Mouse (Mus musculus) left cerebral cortex, adult 2 months (tissue): ENCODE measurements around the gene Dct. TPM values are rescaled to one million over a fixed set of nuclear protein-coding genes. Genes with fewer than 3 reads are reported as not detected.

Source experiments
- DNase-seq, 2 experiments: peaks; one replicate each; pipeline ENCODE4 v3.0.0; 2021 to 2022; ENCODE audit warnings: low spot score in 2 of 2, mixed read lengths in 1 of 2; ENCODE audit errors: extremely low spot score in 1 of 2
- H3K27ac ChIP-seq: fragments of 200-600 bp; 2 replicates; pipeline ENCODE4 v1.8.1; 2022
- H3K4me3 ChIP-seq: fragments of 200-600 bp; 2 replicates; pipeline ENCODE4 v1.8.1; 2022
- CTCF ChIP-seq: fragments of 200-600 bp; IDR thresholded peaks from 2 replicates; pipeline ENCODE4 v1.8.1; 2022; ENCODE audit warnings: antibody characterized with exemption, mild to moderate bottlenecking, moderate library complexity
- intact Hi-C: fragments of 180-260 bp; cut with DNase I; formaldehyde crosslinking; loops from one replicate; pipeline ENCODE4 v1.15.1; 2025
- long read RNA-seq, 2 experiments: library from polyadenylated mRNA; stranded (forward); transcript quantifications; one replicate each; pipeline ENCODE4 v2.0.0; 2021; ENCODE audit warnings: borderline mapping rate in 2 of 2
- total RNA-seq, 2 experiments: library from RNA; stranded (reverse); gene quantifications; 2 replicates each; pipeline ENCODE4 v1.2.3; 2021

The Dct gene
- 1 to 10 TPM in 1 of 2 experiments, under 1 TPM in 1; 0.59 to 1.8 TPM for total RNA-seq
- long read RNA-seq, experiment 1, partial matches to known transcripts, result 0 of 3 reads
- long read RNA-seq, experiment 1, other reads (novel, unspliced or antisense), result 1 of 3 reads
- long read RNA-seq, experiment 2, partial matches to known transcripts, result 0 of 1 reads
- long read RNA-seq, experiment 2, other reads (novel, unspliced or antisense), result 0 of 1 reads

DNA sequence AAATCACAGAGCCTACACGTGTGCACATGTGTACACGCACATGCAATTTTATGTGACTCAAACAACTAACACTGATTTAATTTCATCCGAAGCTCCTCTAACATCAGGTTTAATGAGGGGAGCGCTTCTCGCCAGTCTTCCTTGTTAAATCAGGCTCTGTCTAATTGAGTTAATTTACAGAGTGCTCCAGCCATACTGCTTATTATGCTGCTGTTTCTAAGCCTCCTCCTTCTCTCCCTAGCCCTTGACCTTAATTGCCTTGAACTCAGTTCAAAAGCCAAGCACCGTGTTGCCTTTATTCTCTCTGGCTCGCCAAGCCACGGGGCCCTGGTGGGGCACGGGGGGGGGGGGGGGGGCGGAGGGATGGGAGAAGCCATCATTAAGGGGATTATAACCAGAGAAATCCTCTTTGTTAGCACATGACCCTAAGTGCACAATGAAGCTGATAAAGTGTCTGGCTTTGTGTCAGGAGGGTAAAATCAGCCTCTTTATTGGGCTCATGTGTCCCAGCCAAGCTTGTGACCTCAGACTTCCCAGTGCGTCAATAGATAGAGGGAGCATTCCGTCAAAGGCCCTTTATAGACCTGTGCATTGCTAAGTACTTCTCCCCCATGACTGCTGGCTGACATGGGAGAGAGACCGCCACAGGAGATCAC, at the start of gene Dct:
TSS of gene Dct (minus strand) at position 270 of the 656 bp plus-strand sequence.
- intact Hi-C loops, result no loop called here
- Histone ChIP-seq H3K4me3 (no peak within 1 kb of the TSS), H3K27ac (no peak within 1 kb of the TSS)
- DNase-seq, result no peak
- no peak for TF ChIP-seq CTCF

DNA sequence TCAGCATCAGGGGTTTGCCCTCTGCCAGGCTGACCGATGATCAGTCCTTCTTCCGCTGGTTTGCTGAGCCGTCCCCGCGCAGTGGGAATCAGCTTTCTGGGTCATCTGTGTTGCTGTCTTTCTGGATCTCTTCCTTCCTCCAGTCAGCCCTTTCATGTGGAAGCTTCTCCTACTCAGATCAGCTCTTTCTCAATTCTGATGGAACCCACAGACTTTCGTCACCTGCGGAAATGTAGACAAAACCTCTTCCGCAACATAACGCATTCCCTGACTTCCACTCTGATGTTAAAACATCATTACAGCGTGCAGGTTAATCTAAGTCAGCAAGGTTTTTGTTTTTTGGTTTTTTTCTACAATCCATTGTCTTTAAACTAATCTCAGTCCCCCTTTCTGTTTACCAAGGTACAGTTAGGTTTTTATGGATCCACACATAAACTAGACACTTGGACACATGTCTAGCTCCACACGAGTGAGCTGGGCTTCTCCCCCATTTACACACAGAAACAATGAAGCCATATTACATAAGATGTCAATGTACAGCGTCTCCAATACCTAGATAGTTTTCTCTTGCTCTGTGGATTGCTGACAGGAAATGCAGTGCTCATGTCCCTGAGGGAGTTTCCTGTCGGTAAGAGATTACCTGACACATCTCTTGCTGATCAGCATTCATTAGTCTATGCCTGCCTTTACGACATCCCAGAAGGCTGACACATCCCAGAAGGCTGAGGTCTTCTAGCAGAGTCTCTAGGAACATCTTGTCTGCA, 49.4 kb upstream of the Dct start:
- no peak for TF ChIP-seq CTCF
- H3K27ac ChIP-seq, result no peak overlapping the region
- no peak overlapping the region for H3K4me3 ChIP-seq
- DNase-seq, result no peak
- intact Hi-C loops, result no loop called here

DNA sequence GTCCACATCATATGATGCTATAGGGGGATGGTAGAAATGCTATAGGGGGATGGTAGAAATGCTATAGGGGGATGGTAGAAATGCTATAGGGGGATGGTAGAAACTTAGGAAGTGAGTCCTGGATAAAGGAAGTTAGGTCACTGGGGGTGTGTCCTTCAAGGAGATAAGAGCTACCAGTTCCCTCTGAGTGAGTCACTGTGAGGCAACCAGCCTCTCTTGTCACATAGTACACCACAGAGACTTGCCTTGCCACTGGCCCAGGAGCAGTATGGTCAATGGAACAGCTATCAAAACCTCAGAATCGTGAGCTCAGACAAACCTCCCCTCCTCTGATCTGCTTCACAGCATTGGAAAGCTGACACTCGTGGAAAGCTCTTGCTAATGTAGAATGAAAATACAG, 46.2 kb upstream of the Dct start:
- TF ChIP-seq CTCF, result no peak
- Histone ChIP-seq H3K27ac (no peak overlapping the region), H3K4me3 (no peak overlapping the region)
- intact Hi-C loops, result no loop called here
- no peak for DNase-seq

DNA sequence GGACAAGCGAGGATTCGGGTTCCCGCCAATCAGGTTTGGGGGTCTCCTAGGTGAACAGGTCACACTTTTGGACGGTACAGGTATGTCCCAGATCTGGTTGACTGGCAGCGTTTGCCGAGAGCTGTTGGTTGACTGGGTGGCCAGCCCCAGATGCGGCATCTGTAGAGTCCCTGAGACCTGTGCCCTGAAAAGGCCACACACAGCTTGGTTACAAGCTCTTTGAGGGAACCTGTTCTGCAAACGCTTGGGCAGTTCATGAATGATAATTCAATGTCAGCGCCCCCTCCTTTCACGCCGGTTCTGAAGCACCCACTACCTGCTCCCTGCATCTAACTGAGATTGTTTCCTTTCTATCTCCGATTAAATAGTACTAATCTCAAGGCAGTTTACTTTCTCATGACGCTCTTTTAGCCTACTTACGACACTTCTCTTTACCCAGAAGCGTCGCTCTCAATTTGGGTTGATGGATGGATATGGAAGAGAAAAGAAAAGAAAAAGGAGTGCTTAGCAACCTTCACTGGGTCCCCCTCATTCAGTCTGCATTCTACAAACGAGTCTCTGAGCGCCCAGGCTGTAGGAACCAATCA, 37.9 kb upstream of the Dct start:
- TF ChIP-seq CTCF, result no peak
- Histone ChIP-seq H3K27ac (peak overlapping the region; percentile 42; the same call in 1 of the 2 replicates), H3K4me3 (peak overlapping the region; percentile 78)
- DNase-seq, result no peak
- intact Hi-C loops, result loop anchor here (1.0 kb wide), 1 partner anchor 42 kb away; the partner anchor contains the start of gene Tgds

DNA sequence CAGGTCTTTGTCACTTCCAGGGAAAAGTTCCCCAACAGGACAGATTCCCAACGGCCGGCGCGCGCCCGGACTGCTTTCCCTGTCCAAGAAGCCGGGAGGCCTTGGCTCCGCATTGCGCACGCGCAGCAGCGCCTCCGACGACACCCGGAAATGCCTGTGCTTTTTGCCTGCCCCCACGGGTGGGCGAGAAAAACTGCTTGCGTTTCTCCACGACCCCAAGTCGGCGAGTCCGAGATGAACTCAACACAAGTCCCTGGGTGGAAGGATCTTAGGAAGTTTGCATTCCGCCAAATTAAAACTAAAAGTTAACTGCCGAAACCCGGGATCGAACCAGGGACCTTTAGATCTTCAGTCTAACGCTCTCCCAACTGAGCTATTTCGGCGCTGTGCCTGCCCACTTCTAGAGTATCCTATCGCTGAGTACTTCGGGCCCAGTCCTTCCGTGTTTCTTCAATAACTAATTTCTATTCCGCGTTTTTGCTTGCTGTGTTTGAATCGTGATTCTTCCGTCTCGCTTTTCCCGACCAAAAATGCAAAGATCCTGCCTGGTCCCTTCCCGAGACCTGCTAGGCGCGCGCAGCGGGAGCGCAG, 37.3 kb upstream of the Dct start:
- peak overlapping the region; percentile 78 for H3K4me3 ChIP-seq
- intact Hi-C loops, result loop anchor here (1.0 kb wide), 1 partner anchor 43 kb away; the partner anchor contains the start of gene Tgds
- DNase-seq, result peak; percentile 87 to 89
- peak overlapping the region; percentile 58 for H3K27ac ChIP-seq
- no peak; the same call in 1 of the 2 replicates for TF ChIP-seq CTCF

DNA sequence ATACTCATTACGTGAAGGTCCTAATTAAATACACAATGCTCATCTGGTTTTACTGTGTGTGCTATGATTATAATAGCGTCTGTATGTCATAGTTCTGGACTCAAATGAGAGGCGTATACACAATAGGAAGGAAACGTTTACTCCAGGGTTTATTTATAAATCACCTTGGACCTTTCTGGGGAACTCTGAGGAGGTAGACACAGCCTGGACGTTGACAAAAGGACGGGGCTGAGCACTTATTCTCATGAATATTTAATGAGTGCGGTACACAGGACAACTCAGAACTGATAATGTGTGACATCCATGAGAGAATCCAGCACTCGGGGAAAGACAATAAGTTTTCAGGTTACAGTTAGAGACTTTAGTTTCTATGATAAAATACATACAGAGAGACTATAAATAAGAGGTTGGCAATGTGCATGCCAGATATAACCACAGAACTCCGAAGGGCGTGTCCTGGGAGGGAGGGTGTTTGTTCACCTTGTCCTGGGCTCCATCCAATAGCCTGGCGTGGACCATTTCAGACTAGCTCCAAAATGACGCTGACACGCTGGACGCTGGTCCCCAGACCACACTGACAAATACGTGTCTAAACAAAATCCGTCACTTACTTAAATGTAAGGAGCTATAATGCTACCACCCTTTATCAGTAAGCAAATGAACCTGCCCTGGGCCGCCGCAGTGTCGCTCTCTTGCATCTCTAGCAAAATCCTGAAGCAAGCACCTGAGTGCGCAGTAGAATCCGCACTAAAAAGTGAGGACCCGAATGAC, 36.6 kb upstream of the Dct start:
- TF ChIP-seq CTCF, result no peak
- Histone ChIP-seq H3K27ac (peak overlapping the region; percentile 58), H3K4me3 (peak overlapping the region; percentile 78)
- intact Hi-C loops, result loop anchor here (1.0 kb wide), 1 partner anchor 44 kb away; the partner anchor contains the start of gene Tgds
- DNase-seq, result no peak

DNA sequence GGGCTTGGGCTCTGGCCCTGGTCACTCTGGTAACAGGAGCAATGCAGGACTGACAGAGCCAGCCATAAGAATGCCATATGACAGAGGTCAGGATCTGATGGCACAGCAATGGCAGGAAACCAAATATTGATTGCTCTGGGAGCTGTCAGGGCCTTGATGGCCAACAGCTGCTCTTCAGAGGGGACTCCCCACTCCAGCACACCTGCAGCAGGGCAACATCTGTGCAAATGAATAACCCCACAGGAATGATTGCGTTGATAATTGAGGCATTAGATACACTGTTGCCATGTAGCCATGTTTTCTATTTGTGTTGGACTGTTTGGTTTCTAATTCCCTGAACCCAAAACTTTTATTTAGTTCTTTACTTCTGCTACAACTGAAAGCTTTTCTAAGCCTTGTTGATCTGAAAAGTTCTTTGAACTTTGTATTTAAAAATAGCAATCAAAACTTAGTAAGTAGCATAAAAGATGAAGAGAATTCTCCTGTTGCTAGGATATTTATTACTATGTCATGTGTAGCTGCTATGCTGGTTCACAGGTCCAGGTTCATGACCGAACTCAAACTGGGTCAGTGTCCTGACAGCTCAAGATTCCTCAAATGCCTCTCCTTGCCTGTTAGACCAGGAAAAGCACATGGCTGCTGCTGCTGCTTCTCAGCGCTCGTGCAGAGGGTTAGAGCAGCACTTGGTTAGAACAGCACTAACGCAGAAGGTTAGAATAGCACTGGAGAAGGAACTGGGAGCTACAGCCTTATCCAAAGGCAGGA, 34.4 kb upstream of the Dct start:
- Histone ChIP-seq H3K4me3 (no peak overlapping the region), H3K27ac (no peak overlapping the region)
- intact Hi-C loops, result no loop called here
- no peak for DNase-seq
- no peak for TF ChIP-seq CTCF

DNA sequence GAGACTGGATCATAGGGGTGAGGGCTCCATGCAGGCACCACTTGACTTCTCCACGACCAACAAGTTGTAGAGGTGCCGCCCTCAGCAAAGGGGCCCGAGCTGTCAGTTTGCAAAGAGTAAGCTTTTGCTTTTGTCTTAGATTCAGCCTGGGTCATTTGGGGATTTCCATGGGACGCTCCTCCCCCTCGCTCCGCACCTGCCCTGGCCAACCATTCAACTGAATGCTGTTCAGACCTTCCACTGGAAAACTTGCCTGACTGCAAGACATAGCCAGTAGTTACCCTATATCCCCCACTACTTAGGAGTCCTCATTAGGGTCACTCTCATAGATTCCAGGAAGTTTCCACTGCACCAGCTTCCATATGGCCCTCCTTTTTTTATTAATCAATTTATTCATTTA, 31.8 kb upstream of the Dct start:
- Histone ChIP-seq H3K4me3 (no peak overlapping the region), H3K27ac (no peak overlapping the region)
- TF ChIP-seq CTCF, result no peak
- DNase-seq, result no peak
- intact Hi-C loops, result no loop called here

DNA sequence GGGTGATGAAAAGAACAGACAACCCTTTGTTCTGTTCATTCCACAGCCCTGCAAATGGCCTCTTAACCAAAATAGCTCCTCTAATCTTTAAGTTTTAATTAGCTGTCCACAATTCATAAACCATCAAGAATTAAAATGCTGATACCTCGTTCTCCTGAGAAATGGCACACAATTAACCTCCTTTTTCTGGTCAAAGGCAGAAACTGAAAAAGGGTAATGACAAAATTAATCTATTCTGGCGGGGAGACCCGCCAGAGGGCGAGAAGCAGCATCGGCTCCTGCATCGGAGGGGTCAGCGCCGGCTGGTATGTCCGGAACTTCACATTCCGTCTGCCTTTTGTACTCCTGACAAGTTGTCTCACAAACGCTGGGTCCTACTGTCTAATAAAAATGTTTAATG, 28.6 kb upstream of the Dct start:
- Histone ChIP-seq H3K27ac (no peak overlapping the region), H3K4me3 (no peak overlapping the region)
- DNase-seq, result no peak
- no peak for TF ChIP-seq CTCF
- intact Hi-C loops, result no loop called here

DNA sequence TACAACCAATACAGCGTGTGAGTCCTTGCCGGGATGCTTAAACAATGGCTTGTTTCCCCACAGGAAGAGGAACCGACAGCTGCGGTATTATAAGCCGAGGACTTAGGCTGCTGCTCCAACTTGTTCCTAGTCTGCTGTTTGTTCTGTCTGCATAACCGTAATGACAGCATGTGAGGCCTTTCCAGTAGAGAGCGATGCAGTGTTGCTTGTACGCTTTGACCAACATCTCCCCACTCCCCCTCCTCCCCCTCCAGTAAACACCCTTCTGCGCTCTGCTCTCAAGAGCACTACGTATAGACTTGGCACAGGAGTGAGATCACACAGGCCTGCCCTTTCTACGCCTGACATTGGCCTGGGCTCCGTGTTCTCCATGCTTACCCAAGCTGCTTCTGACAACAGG, 18.1 kb upstream of the Dct start:
- intact Hi-C loops, result no loop called here
- Histone ChIP-seq H3K27ac (no peak overlapping the region), H3K4me3 (no peak overlapping the region)
- no peak for DNase-seq
- no peak for TF ChIP-seq CTCF
